Mouse (Mus musculus) urinary bladder, postnatal 14 days (tissue): ENCODE results near the gene Tenm4.

Experiments
- DNase-seq: peaks from one replicate; pipeline ENCODE4 v3.0.0; 2021; ENCODE audit warnings: low spot score

Tenm4 gene

DNA sequence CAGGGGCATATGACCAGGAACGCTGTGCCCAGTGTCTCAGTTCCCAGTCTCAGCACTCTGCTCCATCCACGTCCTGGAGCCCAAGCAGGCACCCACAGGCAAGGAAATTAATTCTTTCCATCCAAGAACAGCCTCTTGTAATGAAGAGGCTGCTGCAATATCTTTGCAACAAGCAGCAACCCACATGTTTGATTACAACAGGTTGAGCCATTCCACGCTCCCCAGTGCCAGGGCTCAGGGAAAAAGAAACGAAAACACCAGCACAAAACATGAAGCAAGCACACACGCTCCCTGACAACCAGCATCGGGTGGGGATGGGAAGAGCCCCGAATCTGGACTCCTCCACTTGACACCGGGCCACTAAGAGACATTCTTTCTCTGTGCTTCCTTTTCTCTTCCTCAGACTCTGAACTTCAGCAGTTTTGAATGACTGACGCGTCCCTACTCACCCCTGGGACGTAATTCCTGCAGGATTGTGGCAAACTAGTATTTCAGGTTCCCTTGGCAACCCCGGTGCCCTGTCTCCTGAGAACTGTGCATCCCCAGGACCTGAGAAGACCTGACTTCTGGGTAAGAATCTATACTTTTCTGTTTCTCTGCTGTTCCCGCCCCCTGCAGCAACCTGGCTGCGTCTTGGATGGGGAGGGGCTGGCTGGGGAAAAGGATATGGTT lies at the start of gene Tenm4:
TSS of gene Tenm4 (plus strand) at position 323 of the 672 bp plus-strand sequence.
- DNase-seq = no peak

DNA sequence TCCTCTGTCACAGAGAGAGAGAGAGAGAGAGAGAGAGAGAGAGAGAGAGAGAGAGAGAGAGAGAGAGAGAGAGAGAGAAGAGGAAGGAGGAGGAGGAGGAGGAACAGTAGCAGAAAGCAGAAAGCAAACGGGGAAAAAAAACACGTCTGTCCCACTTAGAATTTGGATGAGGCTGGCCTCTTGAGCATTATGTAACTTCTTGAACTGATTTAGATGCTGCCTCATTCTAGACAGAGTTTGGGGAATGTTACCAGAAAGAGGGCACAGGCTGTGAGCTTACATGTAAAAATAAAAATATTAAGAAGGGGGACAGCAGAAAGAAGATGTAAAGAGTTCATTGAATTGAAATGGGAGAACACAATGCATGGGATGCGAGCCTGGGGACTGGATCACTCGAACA lies 40.3 kb upstream of the Tenm4 start:
- no peak for DNase-seq

DNA sequence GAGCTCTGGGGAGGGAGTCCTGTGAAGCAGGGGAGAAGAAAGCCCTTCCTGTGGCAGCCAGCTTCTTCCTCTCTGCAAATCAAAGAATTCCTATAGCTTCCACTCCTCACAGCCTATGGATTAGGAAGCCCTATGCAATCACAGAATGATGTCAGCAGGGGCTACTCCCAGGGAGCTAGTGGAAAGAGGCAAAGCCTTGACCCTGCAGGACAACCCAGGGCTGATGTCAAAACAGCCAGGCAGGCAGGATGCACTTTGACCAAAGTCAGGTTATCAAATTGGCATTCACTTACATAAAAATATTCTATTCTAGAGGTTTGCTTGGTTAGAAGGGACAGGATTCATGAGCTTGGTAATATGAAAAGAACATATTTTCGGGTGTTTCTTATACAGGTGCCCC lies 39.9 kb upstream of the Tenm4 start:
- no peak for DNase-seq

DNA sequence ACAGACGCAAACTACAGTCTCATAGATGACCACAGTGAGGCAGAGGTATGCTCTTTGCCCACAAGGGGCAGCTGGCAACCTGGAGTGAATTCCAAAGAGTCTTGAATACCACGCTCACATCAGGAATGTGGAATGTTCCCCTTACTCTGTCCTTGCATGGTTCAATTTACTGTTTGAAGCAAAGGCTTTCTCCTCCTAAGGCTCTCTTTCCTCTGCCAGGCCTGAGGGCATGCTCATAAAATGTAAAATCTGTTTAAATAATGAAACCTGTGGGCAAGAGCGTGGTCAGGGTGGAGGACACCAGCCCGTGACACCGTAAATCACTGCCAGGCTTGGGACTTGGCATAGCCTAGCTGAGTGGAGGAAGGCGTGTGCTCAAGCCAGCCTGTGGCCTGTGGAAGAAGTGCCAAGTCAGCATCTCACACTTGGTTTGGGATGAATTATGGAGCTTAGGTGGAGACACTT lies 34.5 kb upstream of the Tenm4 start:
- DNase-seq = no peak

DNA sequence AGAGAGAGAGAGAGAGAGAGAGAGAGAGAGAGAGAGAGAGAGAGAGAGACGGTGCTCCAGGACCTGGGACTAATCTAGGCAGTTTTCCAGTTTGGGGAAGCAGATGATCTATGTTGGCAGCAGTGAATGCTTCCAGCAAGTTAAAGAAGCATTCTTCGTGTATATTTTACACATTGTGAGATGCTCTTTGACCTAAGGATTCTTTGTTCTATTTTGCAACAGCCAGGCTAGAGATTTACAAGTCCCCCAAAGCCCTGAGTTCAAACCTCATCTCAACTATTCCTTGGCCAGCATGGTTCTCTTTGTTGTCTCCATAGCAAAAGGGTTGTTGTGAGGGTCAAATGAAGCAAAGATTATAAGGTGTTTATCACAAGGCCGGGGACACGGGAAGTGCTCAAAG lies 29.2 kb upstream of the Tenm4 start:
- DNase-seq = no peak

DNA sequence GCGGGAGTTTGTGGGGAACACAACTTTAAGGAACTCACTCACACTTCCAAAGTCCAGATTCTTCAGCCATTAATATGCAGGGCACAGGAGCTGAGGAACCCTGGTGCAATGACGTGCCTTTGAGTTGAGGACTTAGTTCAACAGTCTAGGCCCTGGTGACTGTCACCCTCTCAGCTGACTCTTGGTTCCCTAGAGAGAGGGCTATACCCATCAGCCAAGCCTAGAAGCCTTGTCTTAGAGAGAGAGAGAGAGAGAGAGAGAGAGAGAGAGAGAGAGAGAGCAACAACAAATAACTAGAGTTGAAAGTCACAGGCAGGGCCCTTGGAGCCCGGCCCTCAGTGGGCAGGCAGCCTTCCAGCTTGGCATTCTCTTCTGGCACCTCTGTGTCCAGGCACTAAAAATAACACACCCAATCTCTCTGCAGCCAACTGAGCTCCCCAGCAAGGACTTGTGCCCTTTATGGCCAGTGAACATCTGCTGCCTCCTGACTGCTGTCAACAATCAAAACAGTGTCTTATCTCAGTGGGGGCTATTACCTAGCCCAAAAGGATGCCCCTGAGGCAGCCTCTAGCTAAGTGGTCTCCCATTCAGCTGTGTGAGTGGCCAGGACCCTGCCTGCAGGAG lies 28.0 kb upstream of the Tenm4 start:
- peak; percentile 44 for DNase-seq

DNA sequence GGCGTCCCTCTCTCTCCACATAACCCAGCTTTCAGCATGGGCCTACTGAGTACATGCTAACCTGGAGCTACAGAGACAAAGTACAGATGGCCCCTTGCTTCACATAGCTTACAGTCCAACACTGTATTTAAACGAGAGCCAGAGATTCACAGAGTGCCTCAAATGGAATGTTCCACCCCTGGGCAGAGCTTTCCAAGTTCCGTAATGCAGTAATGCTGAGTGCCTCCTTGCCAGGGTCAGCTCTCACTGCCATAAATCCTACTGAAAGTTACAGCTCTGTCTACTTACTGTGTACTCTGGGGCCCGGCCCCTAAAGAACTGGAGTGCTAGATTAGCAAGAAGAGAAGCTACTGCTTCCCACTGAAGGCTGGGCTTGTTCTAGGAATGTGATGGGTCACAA lies 23.6 kb upstream of the Tenm4 start:
- peak; percentile 25 for DNase-seq

DNA sequence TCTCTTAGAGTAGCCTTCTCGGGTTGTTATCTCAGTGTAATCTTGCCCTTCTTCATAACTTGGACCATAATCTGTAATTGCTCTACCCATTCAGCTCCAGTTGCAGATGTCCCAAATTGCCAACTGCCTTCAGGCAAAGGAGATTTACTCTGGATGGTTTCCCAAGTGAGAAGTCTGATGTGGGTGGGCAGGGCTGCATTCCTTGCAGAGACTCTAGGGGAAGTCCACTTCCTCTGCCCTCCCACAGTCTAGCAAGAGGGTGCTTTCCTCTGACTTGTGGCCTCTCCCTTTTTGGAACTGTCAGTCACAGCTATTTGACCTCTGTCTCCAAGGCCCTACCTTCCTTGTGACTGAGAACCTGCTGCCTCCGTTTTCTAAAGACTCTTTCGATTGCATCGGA lies 22.9 kb upstream of the Tenm4 start:
- no peak for DNase-seq

DNA sequence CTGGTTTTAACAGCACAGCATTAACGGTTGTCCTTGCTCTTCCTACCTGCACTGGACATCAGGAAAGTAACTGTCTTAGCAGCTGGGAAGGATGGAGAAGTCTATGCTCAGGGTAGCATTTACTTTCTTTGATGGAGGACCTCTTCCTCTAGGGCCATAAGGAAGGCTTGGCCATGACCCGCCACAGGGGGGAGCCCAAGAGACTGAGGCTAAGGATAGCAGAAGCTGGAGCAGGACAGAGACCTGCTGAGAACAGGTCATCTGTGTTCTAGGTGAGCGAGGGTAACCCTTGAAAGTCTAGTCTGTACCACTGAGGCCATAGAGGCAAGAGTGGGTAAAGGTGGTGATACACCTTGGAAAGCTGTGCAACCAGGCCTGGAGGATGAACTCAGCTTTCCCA lies 19.8 kb upstream of the Tenm4 start:
- peak; percentile 76 for DNase-seq

DNA sequence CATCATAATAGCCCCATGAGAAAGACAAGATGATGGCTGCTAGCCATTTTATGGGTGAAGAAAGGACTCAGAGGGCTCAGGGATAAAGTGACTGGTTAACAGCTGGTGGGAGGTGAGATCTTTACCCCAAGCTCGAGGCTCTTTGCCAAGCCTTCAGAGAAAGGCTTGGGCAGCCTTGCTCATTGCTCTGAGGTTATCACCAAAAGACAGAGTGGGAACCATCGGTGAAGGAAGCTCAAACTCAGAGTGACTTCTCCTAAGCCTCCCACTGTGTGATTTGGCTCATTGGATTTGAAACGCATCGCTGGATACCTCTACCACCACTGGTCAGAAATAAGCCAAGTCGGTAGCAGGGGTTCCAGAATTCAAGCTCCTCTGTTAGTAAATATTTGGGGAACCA lies 19.1 kb upstream of the Tenm4 start:
- DNase-seq = no peak

DNA sequence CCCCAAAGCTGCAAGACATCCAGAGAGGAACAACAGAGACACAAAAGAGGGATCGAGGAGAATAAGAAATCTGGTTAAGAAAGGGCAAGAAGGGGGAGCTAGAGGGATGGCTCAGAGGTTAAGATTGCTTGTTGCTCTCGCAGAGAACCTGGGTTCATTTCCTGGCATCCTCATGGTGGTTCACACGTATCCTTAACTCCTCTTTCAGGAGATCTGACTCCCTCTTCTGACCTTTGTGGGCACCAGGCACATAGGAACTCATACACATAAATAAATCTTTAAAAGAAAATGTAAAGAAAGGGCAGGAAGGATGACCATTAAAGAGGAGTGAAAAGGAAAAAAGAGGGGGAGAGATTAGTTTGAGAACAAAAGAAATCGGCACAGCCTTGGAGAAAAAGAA lies 18.6 kb upstream of the Tenm4 start:
- no peak for DNase-seq

DNA sequence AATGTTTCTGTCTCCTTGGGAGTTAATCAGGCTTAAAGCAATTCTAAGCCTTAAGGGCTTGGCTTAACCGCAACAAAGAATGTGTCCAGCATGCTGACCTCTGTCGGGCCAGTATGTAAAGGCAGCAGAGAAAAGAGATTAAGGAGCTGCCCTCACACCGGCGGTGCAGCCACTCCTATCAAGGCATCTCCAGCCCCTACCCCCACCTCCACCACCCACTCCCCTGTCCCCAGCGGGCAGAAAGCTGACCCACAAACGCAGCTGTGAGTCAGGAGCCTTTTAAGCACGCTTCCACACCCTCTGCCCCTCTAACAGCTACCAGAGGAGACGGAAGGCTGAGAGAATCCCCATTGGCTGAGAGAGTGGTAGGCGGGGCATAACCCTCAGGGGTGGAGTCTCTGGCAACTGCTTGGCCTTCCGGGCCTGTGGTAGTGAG lies 18.1 kb upstream of the Tenm4 start:
- DNase-seq = peak; percentile 55

DNA sequence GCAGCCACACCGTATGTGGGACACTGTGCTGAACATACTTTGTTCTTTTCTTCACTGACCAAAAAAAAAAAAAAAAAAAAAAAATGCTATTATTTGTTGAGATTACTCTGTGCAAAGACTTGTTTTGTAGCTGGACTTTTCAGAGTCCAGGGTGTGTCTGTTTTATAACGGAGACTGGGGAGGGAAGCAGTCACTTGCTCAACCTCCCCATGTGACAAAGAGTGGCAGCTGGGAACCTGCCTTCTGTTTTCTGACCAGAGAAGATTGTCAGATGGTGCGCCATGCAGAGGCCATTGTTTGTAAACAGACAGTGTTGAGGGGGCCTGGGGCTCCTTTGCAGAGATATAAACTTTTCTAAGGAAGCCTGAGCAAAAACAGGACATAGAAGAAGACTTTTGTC lies 17.0 kb upstream of the Tenm4 start:
- no peak for DNase-seq

DNA sequence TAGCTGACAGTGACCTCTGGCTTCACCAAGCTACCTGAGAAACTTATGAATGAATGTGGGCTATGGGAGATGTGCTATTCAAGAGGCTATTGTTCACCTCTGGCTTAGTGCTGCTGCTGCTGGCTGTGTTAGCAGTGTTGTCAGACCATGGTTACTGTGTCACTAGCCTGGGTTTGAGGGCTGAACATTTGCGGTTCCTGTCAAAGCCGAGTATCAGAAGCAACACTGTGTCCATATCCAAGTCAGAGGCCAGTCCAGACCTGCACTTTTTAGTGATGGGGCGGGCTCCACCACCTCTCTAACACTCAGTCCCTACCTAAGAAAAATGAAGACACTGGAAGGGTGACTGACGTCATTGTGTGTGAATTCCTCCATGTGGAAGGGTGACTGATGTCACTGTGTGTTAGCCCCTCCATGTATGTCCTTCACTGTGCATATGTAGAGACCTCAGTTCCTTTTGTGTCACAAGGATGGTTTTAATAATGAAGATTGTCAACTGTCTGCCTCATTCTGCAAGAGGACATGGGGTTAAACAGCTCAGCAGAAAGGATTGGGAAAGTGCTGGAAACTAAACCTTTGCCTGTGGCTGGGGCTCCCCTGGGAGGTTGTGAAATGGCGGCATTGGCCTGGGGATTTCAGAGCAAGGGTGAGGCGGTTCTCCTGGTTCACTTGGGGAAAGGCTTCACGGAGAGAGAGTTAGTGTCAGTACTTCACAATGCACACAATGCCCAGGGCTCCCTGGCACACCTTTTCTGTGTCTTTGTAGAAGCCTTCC lies 14.4 kb upstream of the Tenm4 start:
- no peak for DNase-seq

DNA sequence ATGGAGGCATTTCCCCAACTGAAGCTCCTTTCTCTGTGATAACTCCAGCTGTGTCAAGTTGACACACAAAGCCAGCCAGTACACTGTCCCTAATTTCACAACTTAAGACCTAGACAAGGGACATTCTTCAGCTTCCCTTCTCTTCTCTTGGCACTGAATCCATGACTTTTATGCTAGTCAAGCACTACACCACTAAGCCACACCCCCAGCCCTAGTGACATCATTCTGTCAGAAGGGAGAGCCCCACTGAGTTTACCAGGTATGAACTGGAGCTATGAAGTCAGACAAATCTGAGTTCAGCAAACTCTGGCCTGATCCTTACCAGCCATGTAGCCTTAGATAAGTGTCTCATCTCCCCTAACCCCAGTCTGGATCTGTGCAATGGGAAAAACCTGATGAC lies 6.9 kb upstream of the Tenm4 start:
- DNase-seq = no peak

DNA sequence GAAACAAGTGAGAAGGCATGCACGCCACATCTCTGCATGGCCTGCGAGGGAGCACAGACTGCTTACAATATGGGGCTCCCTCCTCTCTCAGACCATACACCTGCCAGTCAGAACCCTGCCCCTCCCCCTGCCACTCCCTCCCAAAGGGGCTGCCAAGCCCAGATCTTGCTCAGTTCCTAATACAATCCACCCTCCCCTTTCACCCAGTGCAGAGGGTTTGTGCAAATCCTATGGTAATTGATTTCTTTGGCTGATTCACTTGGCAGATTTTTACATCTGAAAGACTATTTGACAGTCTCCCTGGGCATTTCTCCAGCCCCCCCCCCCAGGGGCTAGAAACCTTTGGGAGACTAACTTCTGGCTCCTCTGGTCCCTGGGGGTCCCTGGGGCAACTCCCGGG lies 2.1 kb upstream of the Tenm4 start:
- DNase-seq = no peak

DNA sequence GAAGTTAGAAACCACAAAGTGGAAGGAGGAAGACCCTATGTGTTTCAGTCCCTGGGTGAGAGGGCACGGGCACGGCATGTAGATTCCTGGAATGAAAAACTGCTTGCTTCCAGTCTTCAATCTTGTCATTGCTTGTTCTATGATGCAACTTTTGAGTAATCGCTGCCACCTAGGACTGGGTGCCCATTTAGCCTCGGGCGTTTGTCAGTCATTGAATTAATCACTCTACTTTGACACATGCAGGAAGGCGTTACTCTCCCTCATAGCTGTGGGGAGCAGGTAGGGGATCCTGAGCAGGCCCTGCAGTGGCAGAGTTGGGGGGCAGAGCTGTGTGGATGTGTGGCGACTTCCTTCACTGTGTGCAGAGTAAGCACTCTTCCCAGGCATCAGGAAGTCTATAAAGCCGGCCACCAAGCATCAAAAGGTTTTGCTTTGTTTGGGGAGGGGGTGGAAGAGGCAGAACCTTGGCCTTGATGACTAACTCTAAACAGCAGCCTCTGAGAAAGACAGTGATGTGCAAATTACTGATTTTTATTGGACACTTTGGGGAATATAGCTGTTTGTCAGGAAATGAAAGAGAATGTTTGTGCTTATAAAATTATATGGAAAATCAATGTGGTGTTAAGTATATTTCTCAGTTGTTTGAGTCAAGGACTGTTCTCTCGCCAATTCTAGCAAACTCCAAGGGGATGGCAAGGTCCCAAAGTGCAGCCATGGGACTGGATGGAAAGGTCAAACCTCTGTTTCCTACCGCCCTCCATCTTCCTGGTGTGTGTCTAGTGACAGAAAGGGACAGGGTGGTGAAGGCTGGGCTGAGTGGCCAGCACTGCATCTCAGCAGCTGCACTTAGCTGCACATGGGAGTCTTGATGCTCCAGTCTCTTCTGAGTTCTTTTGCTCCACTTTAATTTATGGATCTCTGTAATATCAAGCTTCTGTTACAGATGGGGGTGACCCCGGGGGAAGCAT lies 834 bp downstream of the Tenm4 start:
- no peak for DNase-seq

DNA sequence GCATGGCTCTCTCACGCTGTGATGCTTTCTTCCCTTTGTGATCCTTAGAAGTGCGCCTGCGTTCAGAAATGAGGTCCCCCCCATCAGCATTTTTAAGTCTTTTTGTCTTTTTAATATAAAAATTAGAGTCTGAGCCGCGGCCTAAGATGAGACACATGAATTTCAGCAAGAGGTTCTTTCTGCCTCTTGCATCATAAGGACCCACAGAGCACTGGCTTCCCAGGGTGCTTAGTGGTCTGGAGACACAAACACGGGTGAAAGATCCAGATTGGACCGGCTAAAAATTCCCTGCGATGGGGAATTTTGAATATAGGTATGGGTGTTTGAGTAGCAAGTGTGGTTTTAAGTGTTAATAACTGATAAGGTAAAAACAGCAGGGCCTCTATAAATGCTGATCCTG lies 5.7 kb downstream of the Tenm4 start:
- DNase-seq = no peak

DNA sequence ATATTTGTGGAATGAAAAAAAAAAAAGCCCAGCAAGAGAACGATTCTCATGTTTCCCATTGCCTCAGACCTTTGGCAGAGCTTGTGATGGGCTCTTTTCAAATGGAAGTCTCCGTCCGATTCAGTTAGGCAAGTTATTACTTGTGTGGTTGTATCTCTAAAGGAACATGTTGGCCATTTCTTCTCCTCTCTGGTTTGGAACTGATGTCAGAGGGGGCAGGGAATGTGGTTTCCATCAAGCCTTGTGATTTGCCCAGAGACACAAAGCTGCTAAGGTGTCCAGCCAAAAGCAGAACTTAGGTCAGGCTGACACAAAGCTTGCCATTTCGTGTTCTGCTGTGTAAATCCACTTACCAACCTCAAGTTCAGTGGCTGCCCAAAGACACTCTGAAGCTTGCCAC lies 10.7 kb downstream of the Tenm4 start:
- no peak for DNase-seq

DNA sequence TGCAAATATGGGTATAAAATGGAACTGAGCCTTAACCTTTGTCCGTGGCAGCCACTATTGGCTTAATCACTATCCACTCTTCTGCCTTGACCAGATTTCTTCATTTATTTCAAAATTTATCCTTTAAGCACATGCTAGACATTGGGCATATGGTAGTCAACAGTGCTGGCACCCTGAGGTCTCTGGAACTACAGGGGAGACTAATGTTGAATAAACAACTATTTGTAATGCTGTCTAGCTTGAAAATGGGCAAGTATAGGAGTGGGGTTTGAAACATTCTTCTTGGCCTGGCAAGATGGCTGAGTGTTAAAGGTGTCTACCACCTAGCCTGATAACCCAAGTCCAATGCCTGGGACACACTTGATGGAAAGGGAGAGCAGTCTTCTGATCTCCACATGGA lies 12.1 kb downstream of the Tenm4 start:
- no peak for DNase-seq

DNA sequence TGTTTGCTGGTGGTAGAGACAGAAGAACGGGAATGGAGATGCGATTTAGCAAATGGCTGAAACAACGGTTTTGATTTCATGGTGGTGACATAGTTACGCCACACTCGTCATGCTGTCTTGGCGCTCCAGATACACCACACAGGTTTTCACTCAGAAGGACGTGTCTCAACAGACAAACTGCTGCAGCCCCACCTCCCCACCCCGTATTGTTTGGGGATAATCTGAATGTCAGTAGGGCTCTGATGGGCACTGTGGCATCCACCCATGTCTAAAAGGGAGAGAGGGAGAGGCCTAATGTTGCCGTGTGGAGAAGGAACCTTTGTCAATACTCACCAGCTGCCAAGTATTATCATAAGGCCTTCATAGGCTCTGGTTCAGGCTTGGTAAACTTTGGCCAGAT lies 14.4 kb downstream of the Tenm4 start:
- DNase-seq = no peak
